ENCODE assay signal across 8 mouse cellular contexts in the genomic region with DNA sequence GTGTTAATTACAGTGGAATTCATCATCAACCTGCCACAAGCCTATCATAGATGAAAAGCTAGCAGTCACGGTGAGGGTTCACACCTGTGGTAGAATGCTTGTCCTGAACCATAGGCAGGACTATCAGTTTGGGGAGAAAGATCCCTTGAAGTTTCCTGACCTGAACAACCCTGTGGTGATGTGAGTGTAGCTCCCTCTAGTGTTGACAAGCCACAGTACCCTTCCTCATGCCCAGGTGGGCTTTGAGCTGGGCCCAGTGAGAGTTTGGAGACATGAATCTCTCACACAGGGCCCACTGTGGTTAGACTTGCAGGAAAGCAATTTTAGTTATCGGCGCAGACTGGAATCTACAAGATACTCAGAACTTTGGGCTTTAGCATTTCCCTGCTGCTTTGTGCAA. TPM values are rescaled to one million over a fixed set of nuclear protein-coding genes. Genes with fewer than 3 reads are reported as not detected.
DNase-seq lines count a peak whose midpoint lies in the region; ATAC-seq and TF ChIP-seq lines count a peak whose summit lies in the region.

No protein-coding gene starts in this region.

- H3K36me3 ChIP-seq in embryonic facial prominence, embryonic 11.5 days (replicated peaks; ENCODE audit: control insufficient read depth, insufficient read depth, low read depth, low read length) = no peaks in the 10 kb centered on the region

- no peak overlapping the region for H3K27ac ChIP-seq in embryonic facial prominence, embryonic 11.5 days (replicated peaks; ENCODE audit: low read depth, low read length)

- H3K9me3 ChIP-seq in embryonic facial prominence, embryonic 11.5 days (replicated peaks; ENCODE audit: control insufficient read depth, low read length) = no peaks in the 10 kb centered on the region

- in situ Hi-C loops in Patski (cut with MboI; ENCODE audit: low pct_unique_long_range_greater_than_20kb) = loop anchor here (5.0 kb wide), 1 partner anchor 179 kb away; no protein-coding TSS in a partner anchor

- H3K4me1 ChIP-seq in embryonic facial prominence, embryonic 11.5 days (ENCODE audit: control insufficient read depth, insufficient read depth, low read length) = no peaks in the 10 kb centered on the region

- H3K4me3 ChIP-seq in embryonic facial prominence, embryonic 11.5 days (ENCODE audit: low read depth, low read length) = no peak overlapping the region

- POLR2A ChIA-PET in Patski (lab: Charles Lee) = no interaction called here

- peak; percentile 87 for TF ChIP-seq CTCF in Patski (IDR thresholded peaks at IDR 0.05)

- no peak overlapping the region for H3K9ac ChIP-seq in embryonic facial prominence, embryonic 11.5 days (replicated peaks; ENCODE audit: low read length)

- CTCF ChIA-PET in Patski (lab: Charles Lee) = interaction anchor here (0.6 to 2.2 kb wide), 18 partner anchors 9 to 172 kb away, joined by 3 to 15 read pairs (median 4); no protein-coding TSS in a partner anchor

- no peak for ATAC-seq in Patski
- no peak for ATAC-seq in embryonic facial prominence, embryonic 11.5 days (replicated peaks; ENCODE audit: insufficient number of reproducible peaks, low FRiP score, low TSS enrichment, low read depth)

- 76% methylated on average over 3 of the region's 3 CpGs for WGBS in embryonic facial prominence, embryonic 11.5 days

- H3K4me2 ChIP-seq in embryonic facial prominence, embryonic 11.5 days (ENCODE audit: low read depth, low read length) = no peak overlapping the region

- H3K27me3 ChIP-seq in Patski = no peaks in the 10 kb centered on the region
- H3K27me3 ChIP-seq in embryonic facial prominence, embryonic 11.5 days (ENCODE audit: control insufficient read depth, insufficient read depth, low read length) = no peaks in the 10 kb centered on the region

- DNase-seq in heart, adult 18-20 months = peak; percentile 37 to 58
- no peak for DNase-seq in heart, adult 11 months
- peak; percentile 55 for DNase-seq in A20 (ENCODE audit: low read depth, low spot score)
- no peak for DNase-seq in Patski (ENCODE audit: low read depth, low spot score)
- peak; percentile 54 for DNase-seq in embryonic facial prominence, embryonic 11.5 days (ENCODE audit: low spot score)
- peak; percentile 34 to 47 for DNase-seq in layer of hippocampus, postnatal 10 days (ENCODE audit: low spot score in 2 of 2)
- DNase-seq in natural killer cell, adult 2 months (ENCODE audit: low spot score in 2 of 2) = peak; percentile 18 to 39
- no peak for DNase-seq in yolk sac, embryonic 10.5 days (ENCODE audit: low spot score)

RNA-seq across cellular contexts. Expression of gene Spock2, which starts 39.5 kb away (rescaled TPM):
- 10 to 100 TPM; 10.3 to 16.2 TPM for total RNA-seq in heart, adult 18-20 months (2021)
- polyA plus RNA-seq in Patski (2021) = 0.08 TPM
- polyA plus RNA-seq in embryonic facial prominence, embryonic 11.5 days (2014; fragmentation: Nextera tagmentation; extraction: Ambion mirVana) = 4.8 and 7.4 TPM in 2 replicates
- total RNA-seq in layer of hippocampus, postnatal 10 days (2021) = 100 to 1,000 TPM; 446 to 471 TPM

Comparison
In these comparisons a context has a peak if more than half of its experiments do, and no peak if none do; other contexts are left out.
1. DNase-seq: peak in heart, adult 18-20 months (2 of 2), A20 (single experiment), embryonic facial prominence, embryonic 11.5 days (single experiment), layer of hippocampus, postnatal 10 days (2 of 2) and natural killer cell, adult 2 months (2 of 2); none in heart, adult 11 months (single experiment), Patski (single experiment) and yolk sac, embryonic 10.5 days (single experiment).
2. RNA of gene Spock2, which starts 39.5 kb away (total RNA-seq): 446 to 471 TPM in layer of hippocampus, postnatal 10 days; 10.3 to 16.2 TPM in heart, adult 18-20 months; every median in the first group is over 10 times any median in the second.